ENCODE assay signal across 14 mouse cellular contexts in the genomic region with DNA sequence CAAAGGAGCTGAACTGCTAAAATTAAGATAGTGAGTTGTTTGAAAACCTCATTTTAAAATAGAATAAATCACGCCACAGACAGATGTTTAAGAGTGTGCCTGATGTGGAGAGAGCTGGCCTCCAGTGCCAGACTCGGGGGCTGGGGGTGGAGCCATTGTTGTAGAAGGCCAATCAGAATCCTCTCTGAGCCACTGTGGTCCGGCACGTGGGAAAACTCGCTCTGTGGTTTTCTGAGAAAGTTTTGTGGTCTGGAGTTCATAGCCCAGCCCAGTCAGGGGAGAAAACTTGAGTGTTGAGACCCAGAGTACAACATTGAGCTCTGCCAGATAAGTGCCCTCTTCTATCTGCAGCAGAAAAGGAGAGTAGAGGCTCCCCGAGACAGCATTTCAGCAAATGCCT.
"Had no signal": no experiment of that assay in that cellular context is flagged by ENCODE, and none has a peak within 500 bp of the region (broad histone marks: within the 10 kb centered on the region; RNA-seq: fewer than 3 reads in every experiment).

No protein-coding gene starts in this region.

- H3K27me3 ChIP-seq: kidney, embryonic 15.5 days; limb, embryonic 15.5 days; liver, embryonic 12.5 days; lung, embryonic 15.5 days; midbrain, embryonic 12.5 days; neural tube, embryonic 13.5 days; stomach, embryonic 15.5 days had no signal

- DNase-seq: kidney, adult 2 months; kidney, postnatal 25 days; left cerebral cortex, postnatal 4 days; retina, postnatal 1 day; thymus, adult 18-20 months; thymus, postnatal 14 days had no signal

- H3K9ac ChIP-seq: kidney, embryonic 15.5 days; limb, embryonic 15.5 days; liver, embryonic 12.5 days; lung, embryonic 15.5 days; midbrain, embryonic 12.5 days; neural tube, embryonic 13.5 days; stomach, embryonic 15.5 days had no signal

- H3K4me1 ChIP-seq: kidney, embryonic 15.5 days; lung, embryonic 15.5 days; midbrain, embryonic 12.5 days; neural tube, embryonic 13.5 days; stomach, embryonic 15.5 days had no signal

- ATAC-seq: liver, embryonic 12.5 days; midbrain, embryonic 16.5 days had no signal

- H3K4me2 ChIP-seq: kidney, embryonic 15.5 days; limb, embryonic 15.5 days; liver, embryonic 12.5 days; lung, embryonic 15.5 days; midbrain, embryonic 12.5 days; neural tube, embryonic 13.5 days; stomach, embryonic 15.5 days had no signal

- H3K4me3 ChIP-seq: kidney, embryonic 15.5 days; limb, embryonic 15.5 days; liver, embryonic 12.5 days; lung, embryonic 15.5 days; midbrain, embryonic 12.5 days; neural tube, embryonic 13.5 days; stomach, embryonic 15.5 days had no signal

- H3K9me3 ChIP-seq: kidney, embryonic 15.5 days; limb, embryonic 15.5 days; liver, embryonic 12.5 days; lung, embryonic 15.5 days; midbrain, embryonic 12.5 days; neural tube, embryonic 13.5 days; stomach, embryonic 15.5 days had no signal

- H3K27ac ChIP-seq: kidney, embryonic 15.5 days; limb, embryonic 15.5 days; liver, embryonic 12.5 days; lung, embryonic 15.5 days; midbrain, embryonic 12.5 days; neural tube, embryonic 13.5 days; stomach, embryonic 15.5 days had no signal

- H3K36me3 ChIP-seq: kidney, embryonic 15.5 days; limb, embryonic 15.5 days; liver, embryonic 12.5 days; lung, embryonic 15.5 days; midbrain, embryonic 12.5 days; neural tube, embryonic 13.5 days; stomach, embryonic 15.5 days had no signal
